Mouse (Mus musculus) ZHBTc4 (cell line): ENCODE measurements around the gene Olfr1135.

Experiments
- DNase-seq: peaks from one replicate; pipeline ENCODE4 v3.0.0-alpha.2; 2011; ENCODE audit warnings: low read depth, low spot score

The Olfr1135 gene

GRCm38 (mm10) chr2:87673564-87673963 lies at the start of gene Olfr1135:
Gene Olfr1135, minus strand, starts transcription at chr2:87673664.
- no peak for DNase-seq

GRCm38 (mm10) chr2:87713079-87713478 lies 39.6 kb upstream of the Olfr1135 start, which contains the start of gene Olfr1137:
Gene Olfr1137, minus strand, starts transcription at chr2:87713179.
- DNase-seq, result no peak

GRCm38 (mm10) chr2:87693847-87694246 lies 20.4 kb upstream of the Olfr1135 start, which contains the start of gene Olfr1136:
Gene Olfr1136, minus strand, starts transcription at chr2:87693947.
- no peak for DNase-seq

GRCm38 (mm10) chr2:87658360-87658759 lies 15.1 kb downstream of the Olfr1135 start, which contains the start of gene Olfr1134:
Gene Olfr1134, minus strand, starts transcription at chr2:87658460.
- no peak for DNase-seq

GRCm38 (mm10) chr2:87647274-87647673 lies 26.2 kb downstream of the Olfr1135 start, which contains the start of gene Olfr1133:
Gene Olfr1133, minus strand, starts transcription at chr2:87647374.
- no peak for DNase-seq

- no peak for DNase-seq
These were observed 31.0 kb downstream of the Olfr1135 start for GRCm38 (mm10) chr2:87642441-87642840.

- no peak for DNase-seq
These were observed 36.0 kb downstream of the Olfr1135 start, which contains the start of gene Olfr1132 for GRCm38 (mm10) chr2:87637435-87637834. Gene Olfr1132, minus strand, starts transcription at chr2:87637535.

- no peak for DNase-seq
These were observed 46.7 kb downstream of the Olfr1135 start, which contains the start of gene Olfr1131 for GRCm38 (mm10) chr2:87626804-87627203. Gene Olfr1131, plus strand, starts transcription at chr2:87627104.
